15 mouse cellular contexts compared by ENCODE assay signal in the genomic region with DNA sequence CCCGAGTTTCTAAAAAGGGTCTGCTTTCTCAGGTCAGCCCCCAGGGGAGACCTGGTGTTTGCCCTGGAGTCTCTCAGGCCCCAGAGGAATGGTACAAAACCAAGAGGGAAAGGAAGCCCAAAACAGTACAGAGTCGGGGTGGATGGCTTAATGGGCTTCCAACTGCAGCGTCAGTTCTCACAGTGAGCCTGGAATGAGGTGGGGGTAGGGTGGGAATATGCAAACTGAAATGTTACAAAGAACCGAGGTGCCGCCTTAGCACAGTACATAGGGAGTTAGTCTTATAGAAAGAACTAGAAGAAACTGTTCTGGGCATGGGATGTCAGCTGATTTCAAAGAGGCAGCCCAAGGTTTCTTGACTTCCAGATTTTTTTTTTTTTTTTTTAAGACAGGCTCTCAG.
"Had no signal": no experiment of that assay in that cellular context is flagged by ENCODE, and none has a peak within 500 bp of the region (broad histone marks: within the 10 kb centered on the region; RNA-seq: fewer than 3 reads in every experiment).

No protein-coding gene starts in this region.

- H3K27ac ChIP-seq: kidney, embryonic 15.5 days; liver, embryonic 13.5 days; neural tube, embryonic 13.5 days; stomach, embryonic 15.5 days had no signal

- H3K9ac ChIP-seq: kidney, embryonic 15.5 days; liver, embryonic 13.5 days; neural tube, embryonic 13.5 days; stomach, embryonic 15.5 days had no signal

- H3K4me1 ChIP-seq: kidney, embryonic 15.5 days; neural tube, embryonic 13.5 days; stomach, embryonic 15.5 days had no signal

- H3K36me3 ChIP-seq: kidney, embryonic 15.5 days; liver, embryonic 13.5 days; neural tube, embryonic 13.5 days; stomach, embryonic 15.5 days had no signal

- H3K9me3 ChIP-seq: kidney, embryonic 15.5 days; liver, embryonic 13.5 days; neural tube, embryonic 13.5 days; stomach, embryonic 15.5 days had no signal

- H3K27me3 ChIP-seq: kidney, embryonic 15.5 days; liver, embryonic 13.5 days; neural tube, embryonic 13.5 days; stomach, embryonic 15.5 days had no signal

- DNase-seq: kidney, adult 8-10 months; kidney, postnatal 10 days; kidney, postnatal 36 days; liver, embryonic 13.5 days; lung, adult 2 months; lung, postnatal 14 days; lung, postnatal 4 days; midbrain, embryonic 14.5 days; retina, postnatal 1 day; right cerebral cortex, postnatal 25 days; spleen, adult 18-20 months; thymus, postnatal 36 days had no signal

- H3K4me3 ChIP-seq: kidney, embryonic 15.5 days; liver, embryonic 13.5 days; neural tube, embryonic 13.5 days; stomach, embryonic 15.5 days had no signal
